Mouse (Mus musculus) forebrain, embryonic 11.5 days (tissue): Measurements from ENCODE around the gene Ptprcap. TPM values are rescaled to one million over a fixed set of nuclear protein-coding genes. Genes with fewer than 3 reads are reported as not detected.

ENCODE experiments used
- ATAC-seq: fragments of 200-750 bp; cut with Nextera tagmentation; replicated peaks from 2 replicates; pipeline ENCODE4 v1.8.0; 2017; ENCODE audit warnings: moderate TSS enrichment; ENCODE audit not compliant: low FRiP score
- DNase-seq: peaks from one replicate; pipeline ENCODE4 v3.0.0-alpha.2; 2017; ENCODE audit warnings: low spot score
- H3K27ac ChIP-seq: fragments of 300-500 bp; sonication (generic); 2 replicates; pipeline ENCODE4 v1.5.1; 2014; ENCODE audit warnings: low read depth, low read length
- H3K27me3 ChIP-seq: fragments of 300-500 bp; sonication (generic); 2 replicates; pipeline ENCODE4 v1.6.1; 2014; ENCODE audit warnings: mild to moderate bottlenecking, low read length, mixed read lengths; ENCODE audit not compliant: control insufficient read depth, insufficient read depth
- H3K36me3 ChIP-seq: fragments of 300-500 bp; sonication (generic); 2 replicates; pipeline ENCODE4 v1.6.1; 2014; ENCODE audit warnings: mild to moderate bottlenecking, low read length, moderate library complexity, mixed read lengths; ENCODE audit not compliant: control insufficient read depth, insufficient read depth
- H3K4me1 ChIP-seq: fragments of 300-500 bp; sonication (generic); replicated peaks from 2 replicates; pipeline ENCODE4 v1.6.1; 2014; ENCODE audit warnings: low read length, mixed read lengths; ENCODE audit not compliant: control insufficient read depth, insufficient read depth
- H3K4me2 ChIP-seq: fragments of 300-500 bp; sonication (generic); 2 replicates; pipeline ENCODE4 v1.6.1; 2014; ENCODE audit warnings: low read depth, mild to moderate bottlenecking, low read length, moderate library complexity, mixed read lengths; ENCODE audit not compliant: severe bottlenecking
- H3K4me3 ChIP-seq: fragments of 300-500 bp; sonication (generic); 2 replicates; pipeline ENCODE4 v1.5.1; 2014; ENCODE audit warnings: low read depth, low read length
- H3K9ac ChIP-seq: fragments of 300-500 bp; sonication (generic); 2 replicates; pipeline ENCODE4 v1.6.1; 2014; ENCODE audit warnings: low read length
- H3K9me3 ChIP-seq: fragments of 300-500 bp; sonication (generic); 2 replicates; pipeline ENCODE4 v1.6.1; 2016; ENCODE audit warnings: low read length, mixed read lengths; ENCODE audit not compliant: control insufficient read depth
- WGBS: fragments of 180-500 bp; shearing (Covaris S2); extraction: QIAGEN DNeasy Blood & Tissue Kit; methylation state at CpG from one replicate; pipeline ENCODE4 v1.1.7; 2014; 5-methylcytosine and 5-hydroxymethylcytosine counted together
- polyA plus RNA-seq: library from polyadenylated mRNA; unstranded; fragments of >200 nt; fragmentation: Nextera tagmentation; extraction: Ambion mirVana; gene quantifications from 2 replicates; pipeline ENCODE4 v1.2.1, GENCODE M21; 2014

Gene Ptprcap
- polyA plus RNA-seq, 1 experiment from 2014 or later = 0.96 TPM

DNA sequence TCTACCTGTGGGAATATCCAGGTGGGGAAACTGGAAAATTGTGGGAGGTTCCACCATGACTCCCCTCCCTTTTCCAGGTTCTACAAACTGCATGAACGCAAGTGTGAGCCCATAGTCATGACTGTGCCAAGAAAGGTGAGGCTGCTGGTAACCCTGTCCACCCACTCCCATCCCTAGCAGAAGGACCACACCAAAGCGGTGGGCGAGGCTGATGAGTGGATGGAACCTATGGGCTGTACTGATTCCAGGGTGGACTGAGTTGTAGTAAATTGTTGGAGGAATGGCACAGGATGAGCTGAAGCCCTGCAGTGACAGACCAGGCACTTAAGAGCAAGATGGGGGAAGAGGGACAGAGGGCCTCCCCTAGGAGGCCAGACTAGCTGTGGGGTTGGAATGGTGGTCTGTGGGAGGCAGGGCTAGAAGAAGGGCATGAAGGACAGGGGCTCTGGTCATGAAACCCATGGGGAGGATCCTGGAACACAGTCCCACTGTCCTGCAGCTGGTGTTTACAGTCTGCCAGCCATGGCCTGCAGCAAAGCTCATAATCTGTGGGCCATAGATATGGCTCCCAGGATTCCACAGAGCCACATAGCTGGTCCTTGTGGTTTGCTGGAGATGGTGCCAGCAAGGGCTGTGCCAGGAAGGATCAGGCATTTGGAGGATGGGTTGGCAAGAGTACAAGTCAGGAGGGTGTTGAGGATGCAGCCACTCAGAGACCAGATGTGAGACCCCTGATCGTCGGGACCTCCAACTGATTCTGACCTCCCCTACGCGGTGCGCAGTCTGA, 766 bp upstream of the Ptprcap start:
- DNase-seq = no peak
- Histone ChIP-seq H3K36me3 (no peaks in the 10 kb centered on the region), H3K4me1 (peaks cover 10% of the 10 kb centered on the region), H3K4me2 (no peak overlapping the region), H3K4me3 (no peak overlapping the region), H3K27ac (no peak overlapping the region), H3K9me3 (no peaks in the 10 kb centered on the region), H3K27me3 (no peaks in the 10 kb centered on the region), H3K9ac (no peak overlapping the region)
- ATAC-seq = no peak
- WGBS = 93% methylated on average over 8 of the region's 8 CpGs

DNA sequence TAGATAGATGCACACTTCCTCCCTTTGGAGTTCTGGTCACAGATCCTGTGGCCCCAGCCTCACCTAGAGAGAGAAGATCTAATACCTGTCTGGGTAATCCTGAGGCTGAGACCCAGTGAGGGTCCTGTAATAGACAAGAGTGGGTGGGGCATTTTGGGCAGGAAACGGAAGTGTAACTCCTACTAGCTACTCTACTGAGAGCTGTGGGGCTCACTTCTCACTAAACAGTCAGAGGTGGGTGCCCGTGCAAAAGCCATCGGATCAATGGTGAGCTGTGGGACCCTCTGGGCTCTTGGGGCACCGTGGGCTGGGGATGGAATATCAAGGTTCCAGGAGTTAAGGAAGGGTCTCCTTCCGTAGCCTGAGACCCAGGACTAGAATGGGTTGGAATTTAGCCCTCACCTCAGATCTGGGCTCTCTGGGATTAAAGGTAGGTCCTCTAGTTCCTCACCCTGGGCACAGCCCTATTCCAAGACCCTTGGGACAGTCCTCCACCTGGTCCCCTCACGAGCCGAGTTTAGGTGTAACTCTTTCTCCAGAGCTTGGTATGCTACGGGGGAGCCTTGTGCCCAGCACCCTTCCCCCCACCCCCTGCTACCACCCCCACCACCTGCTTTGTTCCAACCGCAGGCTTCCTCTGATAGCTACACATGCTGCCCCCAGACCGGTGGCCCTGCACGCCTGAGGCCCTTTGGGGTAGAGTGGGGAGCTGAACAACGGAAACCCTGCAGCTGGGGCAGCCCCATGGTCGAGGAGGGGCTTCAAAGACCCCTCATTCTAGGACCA, 1.2 kb downstream of the Ptprcap start:
- H3K27ac ChIP-seq = no peak overlapping the region
- H3K9ac ChIP-seq = no peak overlapping the region
- peaks cover 2% of the 10 kb centered on the region; the same call in 1 of the 2 replicates for H3K36me3 ChIP-seq
- no peaks in the 10 kb centered on the region for H3K9me3 ChIP-seq
- 81% methylated on average over 13 of the region's 13 CpGs for WGBS
- ATAC-seq = no peak
- H3K27me3 ChIP-seq = no peaks in the 10 kb centered on the region
- H3K4me2 ChIP-seq = no peak overlapping the region
- H3K4me3 ChIP-seq = no peak overlapping the region
- H3K4me1 ChIP-seq = 0 out of 2 replicates have a peak, but pooled peaks cover 4% of the 10 kb centered on the region
- DNase-seq = no peak

DNA sequence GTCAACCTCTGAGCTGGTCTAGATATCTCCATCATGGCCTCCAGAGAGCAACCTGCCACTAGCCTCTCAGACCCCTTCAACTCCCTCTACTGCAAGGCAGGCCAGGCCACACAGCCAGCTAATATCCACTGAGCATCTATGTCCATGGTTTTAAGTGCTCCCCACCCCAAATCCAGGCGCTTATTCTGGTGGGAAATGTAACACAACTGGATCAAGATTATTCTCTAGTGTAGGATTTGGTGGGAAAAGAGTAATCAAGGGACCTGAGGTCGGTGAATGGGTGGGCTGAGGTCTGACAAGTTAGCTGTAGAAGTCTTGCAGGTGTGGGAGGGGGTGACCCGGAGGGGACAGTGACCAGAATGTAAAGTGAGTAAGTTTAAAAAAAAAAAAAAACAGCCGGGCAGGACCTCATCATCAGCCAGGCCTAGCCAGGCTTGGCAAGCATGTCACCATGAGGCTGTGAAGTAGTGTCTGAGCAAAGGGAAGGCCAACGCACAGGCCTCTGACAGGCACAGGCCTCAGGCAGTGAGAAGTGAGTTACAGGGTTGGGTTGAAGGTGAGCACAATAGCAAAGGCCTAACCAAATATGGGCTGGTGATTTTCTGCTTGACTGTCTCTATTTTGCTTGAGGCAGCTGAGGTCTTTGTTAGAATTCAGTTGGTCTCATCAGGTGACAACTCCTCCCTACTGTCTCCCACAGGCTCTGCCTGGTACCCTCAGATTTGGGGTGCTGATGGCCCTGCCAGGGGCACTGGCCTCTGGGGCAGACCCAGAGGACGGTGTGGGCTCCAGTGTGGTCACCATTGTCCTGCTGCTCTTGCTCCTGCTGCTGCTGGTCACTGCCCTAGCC, 2.0 kb downstream of the Ptprcap start:
- no peak for ATAC-seq
- Histone ChIP-seq H3K36me3 (peaks cover 2% of the 10 kb centered on the region; the same call in 1 of the 2 replicates), H3K4me1 (0 out of 2 replicates have a peak, but pooled peaks cover 4% of the 10 kb centered on the region), H3K4me3 (no peak overlapping the region), H3K27me3 (no peaks in the 10 kb centered on the region), H3K9me3 (no peaks in the 10 kb centered on the region), H3K9ac (no peak overlapping the region), H3K27ac (no peak overlapping the region), H3K4me2 (no peak overlapping the region)
- WGBS = 74% methylated on average over 6 of the region's 6 CpGs
- DNase-seq = no peak

DNA sequence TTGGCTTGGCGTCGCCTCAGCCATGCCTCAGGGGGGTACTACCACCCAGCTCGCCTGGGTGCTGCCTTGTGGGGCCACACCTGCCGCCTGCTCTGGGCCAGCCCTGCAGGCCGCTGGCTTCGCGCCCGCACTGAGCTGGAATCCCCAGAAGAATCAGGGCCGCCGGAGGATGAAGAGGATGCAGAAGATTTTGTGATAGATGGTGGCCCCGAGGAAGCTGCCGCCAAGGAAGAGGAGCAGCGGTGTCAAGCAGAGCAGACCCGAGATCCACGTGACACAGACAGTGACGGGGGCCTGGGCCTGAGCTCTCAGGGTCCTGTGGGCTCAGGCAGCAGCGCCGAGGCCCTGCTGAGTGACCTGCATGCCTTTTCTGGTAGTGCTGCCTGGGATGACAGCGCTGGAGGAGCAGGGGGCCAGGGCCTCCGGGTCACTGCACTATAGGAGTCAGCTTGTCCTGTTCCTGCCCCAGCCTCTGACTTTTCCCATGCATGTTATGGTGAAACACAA, 2.7 kb downstream of the Ptprcap start:
- no peak overlapping the region for H3K9ac ChIP-seq
- no peaks in the 10 kb centered on the region for H3K27me3 ChIP-seq
- H3K4me2 ChIP-seq = no peak overlapping the region
- no peak for ATAC-seq
- H3K27ac ChIP-seq = no peak overlapping the region
- DNase-seq = no peak
- no peak overlapping the region for H3K4me3 ChIP-seq
- H3K9me3 ChIP-seq = no peaks in the 10 kb centered on the region
- 0 out of 2 replicates have a peak, but pooled peaks cover 4% of the 10 kb centered on the region for H3K4me1 ChIP-seq
- peaks cover 2% of the 10 kb centered on the region; the same call in 1 of the 2 replicates for H3K36me3 ChIP-seq
- WGBS = 72% methylated on average over 20 of the region's 20 CpGs

DNA sequence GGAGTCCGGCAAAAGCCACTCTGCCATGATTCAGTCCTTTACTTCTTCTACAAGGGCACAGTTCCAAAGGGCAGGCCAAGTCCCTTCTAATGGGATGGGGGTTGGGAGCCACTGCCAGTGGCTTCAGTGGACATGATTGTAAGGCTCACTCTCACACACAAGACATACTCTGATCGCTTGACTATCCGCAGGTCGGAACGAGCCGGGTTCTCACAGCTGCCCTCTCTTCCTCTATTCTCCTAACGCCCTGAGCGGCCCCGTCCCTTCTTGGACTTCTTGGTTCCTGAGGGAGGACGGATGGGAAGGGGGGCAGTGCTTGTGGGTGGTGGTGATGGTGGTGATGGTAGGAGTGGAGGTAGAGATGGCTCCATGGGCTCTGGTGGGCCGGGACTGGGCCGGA, 3.4 kb downstream of the Ptprcap start:
- H3K27me3 ChIP-seq = no peaks in the 10 kb centered on the region
- H3K4me3 ChIP-seq = no peak overlapping the region
- no peak overlapping the region for H3K4me2 ChIP-seq
- H3K4me1 ChIP-seq = 0 out of 2 replicates have a peak, but pooled peaks cover 4% of the 10 kb centered on the region
- H3K9me3 ChIP-seq = no peaks in the 10 kb centered on the region
- H3K36me3 ChIP-seq = peaks cover 2% of the 10 kb centered on the region; the same call in 1 of the 2 replicates
- 89% methylated on average over 12 of the region's 12 CpGs for WGBS
- ATAC-seq (no peak), DNase-seq (no peak)
- no peak overlapping the region for H3K27ac ChIP-seq
- H3K9ac ChIP-seq = no peak overlapping the region

DNA sequence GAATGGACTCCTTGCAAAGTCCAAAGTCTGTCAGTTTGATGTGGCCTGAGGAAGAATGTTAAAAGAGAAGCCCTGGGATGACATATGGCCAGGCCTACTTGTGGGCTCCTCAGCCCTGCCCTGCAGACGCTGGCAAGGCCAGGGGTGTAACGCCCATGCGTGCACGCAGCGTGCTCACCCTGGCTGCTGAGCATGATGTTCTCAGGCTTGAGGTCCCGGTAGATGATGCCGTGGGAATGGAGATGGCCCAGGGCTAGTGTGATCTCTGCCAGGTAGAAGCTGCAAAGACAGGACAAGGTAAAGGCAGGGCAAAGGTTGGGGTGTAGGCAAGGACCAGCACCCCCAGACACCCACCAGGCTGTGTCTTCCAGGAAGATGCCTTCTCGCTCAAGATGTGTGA, 5.6 kb downstream of the Ptprcap start:
- Histone ChIP-seq H3K9me3 (no peaks in the 10 kb centered on the region), H3K27me3 (no peaks in the 10 kb centered on the region), H3K9ac (no peak overlapping the region), H3K4me3 (no peak overlapping the region), H3K27ac (no peak overlapping the region), H3K4me2 (no peak overlapping the region), H3K36me3 (peaks cover 2% of the 10 kb centered on the region; the same call in 1 of the 2 replicates), H3K4me1 (peaks cover 10% of the 10 kb centered on the region)
- DNase-seq (no peak), ATAC-seq (no peak)
- WGBS = 97% methylated on average over 8 of the region's 8 CpGs

DNA sequence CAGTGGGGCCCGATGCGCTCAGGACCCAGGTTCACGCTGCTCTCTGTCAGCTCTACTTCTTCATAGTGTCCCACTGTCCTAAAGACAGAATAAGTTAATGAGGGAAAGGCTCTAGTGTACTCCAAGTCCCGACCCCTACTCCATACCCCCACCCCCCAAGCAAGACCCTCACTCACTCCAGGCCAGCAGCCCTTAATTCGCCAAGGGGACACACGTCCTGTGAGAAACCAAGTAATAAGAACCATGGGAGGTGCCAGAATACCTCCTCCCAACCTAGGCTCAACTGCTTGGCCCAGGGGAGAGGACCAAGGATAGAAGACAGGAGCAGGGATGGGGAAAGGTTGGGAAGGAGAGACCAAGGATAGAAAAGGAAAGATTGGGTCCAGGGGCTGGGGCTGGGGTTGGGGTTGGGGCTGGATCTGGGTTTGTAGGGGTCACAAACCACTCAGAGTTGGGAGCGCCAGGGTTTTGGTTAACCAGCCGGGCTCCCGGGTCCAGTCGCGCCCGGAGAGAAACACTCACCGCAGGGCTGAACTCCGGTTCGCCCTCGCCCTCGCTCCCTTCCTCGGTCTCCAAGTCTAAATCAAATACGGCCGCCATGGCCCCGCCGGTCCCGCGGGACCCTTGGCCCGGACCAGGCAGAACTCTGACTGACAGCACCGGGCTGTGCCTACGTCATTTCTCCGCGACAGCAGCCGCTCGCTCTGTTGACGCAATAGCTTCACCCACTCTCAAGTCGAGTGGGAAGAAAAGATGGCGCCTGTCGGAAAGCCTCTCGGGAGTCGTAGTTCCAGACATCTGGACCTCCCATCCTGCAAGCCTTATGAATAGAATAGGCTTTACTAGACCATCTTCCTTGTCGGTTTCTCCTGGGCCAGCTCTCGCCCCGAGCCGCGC, 9.5 kb downstream of the Ptprcap start, which contains the start of gene Rps6kb2:
Rps6kb2 (minus strand) TSS at position 709 of the 897 bp plus-strand sequence.
- Histone ChIP-seq H3K36me3 (peaks cover 2% of the 10 kb centered on the region; the same call in 1 of the 2 replicates), H3K4me3 (peak within 1 kb of the TSS; percentile 69), H3K27ac (peak within 1 kb of the TSS; percentile 53; the same call in 1 of the 2 replicates), H3K9me3 (no peaks in the 10 kb centered on the region), H3K4me1 (peaks cover 6% of the 10 kb centered on the region), H3K27me3 (no peaks in the 10 kb centered on the region), H3K4me2 (peak within 1 kb of the TSS; percentile 87), H3K9ac (peak within 1 kb of the TSS; percentile 67)
- peak; percentile 90 for ATAC-seq
- WGBS = 7% methylated on average over 42 of the region's 42 CpGs
- peak; percentile 96 for DNase-seq
